Mouse (Mus musculus) liver, adult 2 months (tissue): Measurements from ENCODE around the gene Zgrf1.

Experiments
- CTCF ChIP-seq: fragments of 200-500 bp; IDR thresholded peaks from 2 replicates; pipeline ENCODE4 v1.5.1; 2011; ENCODE audit warnings: low read depth, low read length, control low read depth
- POLR2A ChIP-seq: fragments of 200-500 bp; IDR thresholded peaks from 2 replicates; pipeline ENCODE4 v1.6.1; 2011; ENCODE audit warnings: low read length, control low read depth; ENCODE audit not compliant: insufficient read depth; ENCODE audit errors: extremely low read depth

- TF ChIP-seq POLR2A, result no peak
- TF ChIP-seq CTCF, result no peak
These were observed 25.7 kb upstream of the Zgrf1 start for GRCm38 (mm10) chr3:127527465-127528034.
